Mouse (Mus musculus) stomach, postnatal 0 days (tissue): Measurements from ENCODE around the gene Vegfd.

Experiments used
- CTCF ChIP-seq: IDR thresholded peaks from 2 replicates; pipeline ENCODE4 v1.5.1; 2016; ENCODE audit warnings: antibody characterized with exemption, low read depth, mild to moderate bottlenecking, moderate library complexity
- EP300 ChIP-seq: optimal IDR thresholded peaks from 2 replicates; pipeline ENCODE3; 2016; ENCODE audit warnings: antibody characterized with exemption

GRCm38 (mm10) chrX:164405080-164405649 lies 32.0 kb downstream of the Vegfd start:
- TF ChIP-seq CTCF (no peak), EP300 (no peak)
